Mouse (Mus musculus): ENCODE results near the gene Qsox1. TPM values are rescaled to one million over a fixed set of nuclear protein-coding genes. Genes with fewer than 3 reads are reported as not detected.

The Qsox1 gene
- polyA plus RNA-seq, 1 experiment from 2014 or later, result 13.1 TPM

- no peaks in the 10 kb centered on the region for H3K9me3 ChIP-seq (ENCODE audit: control insufficient read depth, low read length)
- H3K36me3 ChIP-seq (ENCODE audit: control insufficient read depth, insufficient read depth, low read length), result no peaks in the 10 kb centered on the region
- no peaks in the 10 kb centered on the region for H3K4me1 ChIP-seq (ENCODE audit: control insufficient read depth, insufficient read depth, low read length)
- no peak overlapping the region for H3K27ac ChIP-seq (replicated peaks; ENCODE audit: low read depth, low read length)
- DNase-seq (ENCODE audit: low spot score) (no peak), ATAC-seq (ENCODE audit: low read depth) (no peak)
- 73% methylated on average over 4 of the region's 4 CpGs for WGBS
- H3K4me3 ChIP-seq (ENCODE audit: low read depth, low read length), result no peak overlapping the region
- H3K9ac ChIP-seq (ENCODE audit: low read depth, low read length), result no peak overlapping the region
- peaks cover 4% of the 10 kb centered on the region for H3K27me3 ChIP-seq (replicated peaks; ENCODE audit: control insufficient read depth, insufficient read depth, low read length)
- H3K4me2 ChIP-seq (ENCODE audit: low read depth, low read length), result no peak overlapping the region
These were observed 54.0 kb downstream of the Qsox1 start for GRCm38 (mm10) chr1:155758711-155759110.

GRCm38 (mm10) chr1:155757621-155758020 lies 55.1 kb downstream of the Qsox1 start:
- H3K27ac ChIP-seq (replicated peaks; ENCODE audit: low read depth, low read length), result no peak overlapping the region
- H3K4me2 ChIP-seq (ENCODE audit: low read depth, low read length), result no peak overlapping the region
- no peaks in the 10 kb centered on the region for H3K36me3 ChIP-seq (ENCODE audit: control insufficient read depth, insufficient read depth, low read length)
- no peaks in the 10 kb centered on the region for H3K4me1 ChIP-seq (ENCODE audit: control insufficient read depth, insufficient read depth, low read length)
- no peak overlapping the region for H3K4me3 ChIP-seq (ENCODE audit: low read depth, low read length)
- no peaks in the 10 kb centered on the region for H3K9me3 ChIP-seq (ENCODE audit: control insufficient read depth, low read length)
- H3K27me3 ChIP-seq (replicated peaks; ENCODE audit: control insufficient read depth, insufficient read depth, low read length), result peaks cover 15% of the 10 kb centered on the region
- DNase-seq (ENCODE audit: low spot score), result no peak
- H3K9ac ChIP-seq (ENCODE audit: low read depth, low read length), result no peak overlapping the region
- no peak for ATAC-seq (ENCODE audit: low read depth)
- WGBS, result 52% methylated on average over 7 of the region's 7 CpGs

GRCm38 (mm10) chr1:155753411-155753810 lies 59.3 kb downstream of the Qsox1 start:
- Histone ChIP-seq H3K27ac (replicated peaks; ENCODE audit: low read depth, low read length) (no peak overlapping the region), H3K4me1 (ENCODE audit: control insufficient read depth, insufficient read depth, low read length) (no peaks in the 10 kb centered on the region), H3K4me3 (ENCODE audit: low read depth, low read length) (no peak overlapping the region), H3K27me3 (replicated peaks; ENCODE audit: control insufficient read depth, insufficient read depth, low read length) (peaks cover 57% of the 10 kb centered on the region), H3K36me3 (ENCODE audit: control insufficient read depth, insufficient read depth, low read length) (no peaks in the 10 kb centered on the region), H3K9ac (ENCODE audit: low read depth, low read length) (no peak overlapping the region), H3K9me3 (ENCODE audit: control insufficient read depth, low read length) (no peaks in the 10 kb centered on the region), H3K4me2 (ENCODE audit: low read depth, low read length) (no peak overlapping the region)
- DNase-seq (ENCODE audit: low spot score), result no peak
- 64% methylated on average over 8 of the region's 9 CpGs for WGBS
- ATAC-seq (ENCODE audit: low read depth), result no peak

GRCm38 (mm10) chr1:155751484-155752255 lies 61.0 kb downstream of the Qsox1 start, which contains the start of gene Lhx4:
TSS of gene Lhx4 (minus strand) at chr1:155751684.
- Histone ChIP-seq H3K4me1 (ENCODE audit: control insufficient read depth, insufficient read depth, low read length) (no peaks in the 10 kb centered on the region), H3K4me3 (ENCODE audit: low read depth, low read length) (no peak within 1 kb of the TSS), H3K27ac (replicated peaks; ENCODE audit: low read depth, low read length) (no peak within 1 kb of the TSS), H3K36me3 (ENCODE audit: control insufficient read depth, insufficient read depth, low read length) (no peaks in the 10 kb centered on the region), H3K9me3 (ENCODE audit: control insufficient read depth, low read length) (no peaks in the 10 kb centered on the region), H3K9ac (ENCODE audit: low read depth, low read length) (no peak within 1 kb of the TSS), H3K27me3 (replicated peaks; ENCODE audit: control insufficient read depth, insufficient read depth, low read length) (peaks cover 74% of the 10 kb centered on the region), H3K4me2 (ENCODE audit: low read depth, low read length) (no peak within 1 kb of the TSS)
- DNase-seq (ENCODE audit: low spot score), result no peak
- WGBS, result 66% methylated on average over 6 of the region's 6 CpGs
- ATAC-seq (ENCODE audit: low read depth), result no peak

GRCm38 (mm10) chr1:155750517-155751178 lies 62.0 kb downstream of the Qsox1 start:
- DNase-seq (ENCODE audit: low spot score), result peak; percentile 28
- no peak for ATAC-seq (ENCODE audit: low read depth)
- H3K9me3 ChIP-seq (ENCODE audit: control insufficient read depth, low read length), result no peaks in the 10 kb centered on the region
- H3K4me1 ChIP-seq (ENCODE audit: control insufficient read depth, insufficient read depth, low read length), result no peaks in the 10 kb centered on the region
- H3K9ac ChIP-seq (ENCODE audit: low read depth, low read length), result no peak overlapping the region
- no peaks in the 10 kb centered on the region for H3K36me3 ChIP-seq (ENCODE audit: control insufficient read depth, insufficient read depth, low read length)
- peaks cover 84% of the 10 kb centered on the region for H3K27me3 ChIP-seq (replicated peaks; ENCODE audit: control insufficient read depth, insufficient read depth, low read length)
- no peak overlapping the region for H3K4me2 ChIP-seq (ENCODE audit: low read depth, low read length)
- H3K27ac ChIP-seq (replicated peaks; ENCODE audit: low read depth, low read length), result no peak overlapping the region
- no peak overlapping the region for H3K4me3 ChIP-seq (ENCODE audit: low read depth, low read length)
- 13% methylated on average over 11 of the region's 11 CpGs for WGBS

- Histone ChIP-seq H3K9ac (ENCODE audit: low read depth, low read length) (no peak overlapping the region), H3K36me3 (ENCODE audit: control insufficient read depth, insufficient read depth, low read length) (no peaks in the 10 kb centered on the region), H3K27ac (replicated peaks; ENCODE audit: low read depth, low read length) (no peak overlapping the region), H3K27me3 (replicated peaks; ENCODE audit: control insufficient read depth, insufficient read depth, low read length) (peaks cover 94% of the 10 kb centered on the region), H3K9me3 (ENCODE audit: control insufficient read depth, low read length) (no peaks in the 10 kb centered on the region), H3K4me2 (ENCODE audit: low read depth, low read length) (no peak overlapping the region), H3K4me1 (ENCODE audit: control insufficient read depth, insufficient read depth, low read length) (peaks cover 3% of the 10 kb centered on the region; the same call in 1 of the 2 replicates), H3K4me3 (ENCODE audit: low read depth, low read length) (no peak overlapping the region)
- DNase-seq (ENCODE audit: low spot score) (no peak), ATAC-seq (ENCODE audit: low read depth) (no peak)
- WGBS, result 69% methylated on average over 5 of the region's 5 CpGs
These were observed 64.8 kb downstream of the Qsox1 start for GRCm38 (mm10) chr1:155747911-155748310.

GRCm38 (mm10) chr1:155747011-155747410 lies 65.7 kb downstream of the Qsox1 start:
- ATAC-seq (ENCODE audit: low read depth) (no peak), DNase-seq (ENCODE audit: low spot score) (no peak)
- no peak overlapping the region for H3K9ac ChIP-seq (ENCODE audit: low read depth, low read length)
- H3K9me3 ChIP-seq (ENCODE audit: control insufficient read depth, low read length), result no peaks in the 10 kb centered on the region
- no peaks in the 10 kb centered on the region for H3K36me3 ChIP-seq (ENCODE audit: control insufficient read depth, insufficient read depth, low read length)
- no peak overlapping the region for H3K27ac ChIP-seq (replicated peaks; ENCODE audit: low read depth, low read length)
- peaks cover 12% of the 10 kb centered on the region for H3K4me1 ChIP-seq (ENCODE audit: control insufficient read depth, insufficient read depth, low read length)
- H3K4me3 ChIP-seq (ENCODE audit: low read depth, low read length), result no peak overlapping the region
- peaks cover 94% of the 10 kb centered on the region for H3K27me3 ChIP-seq (replicated peaks; ENCODE audit: control insufficient read depth, insufficient read depth, low read length)
- H3K4me2 ChIP-seq (ENCODE audit: low read depth, low read length), result no peak overlapping the region
- WGBS, result 13% methylated on average over 8 of the region's 8 CpGs

- WGBS, result under 1% methylated on average over 53 of the region's 81 CpGs
These were observed 70.0 kb downstream of the Qsox1 start for GRCm38 (mm10) chr1:155742411-155743363.

More at GRCm38 (mm10) chr1:155742411-155743363, 70.0 kb downstream of the Qsox1 start:
- DNase-seq (ENCODE audit: low spot score), result no peak
- H3K27me3 ChIP-seq (replicated peaks; ENCODE audit: control insufficient read depth, insufficient read depth, low read length), result peaks cover 94% of the 10 kb centered on the region
- H3K4me1 ChIP-seq (ENCODE audit: control insufficient read depth, insufficient read depth, low read length), result peaks cover 27% of the 10 kb centered on the region
- no peaks in the 10 kb centered on the region for H3K36me3 ChIP-seq (ENCODE audit: control insufficient read depth, insufficient read depth, low read length)
- H3K9ac ChIP-seq (ENCODE audit: low read depth, low read length), result peak overlapping the region; percentile 19; the same call in 1 of the 2 replicates
- peak overlapping the region; percentile 48 for H3K4me3 ChIP-seq (ENCODE audit: low read depth, low read length)
- ATAC-seq (ENCODE audit: low read depth), result peak; percentile 41
- peak overlapping the region; percentile 90 for H3K4me2 ChIP-seq (ENCODE audit: low read depth, low read length)
- H3K27ac ChIP-seq (replicated peaks; ENCODE audit: low read depth, low read length), result no peak overlapping the region
- H3K9me3 ChIP-seq (ENCODE audit: control insufficient read depth, low read length), result no peaks in the 10 kb centered on the region
